Mouse (Mus musculus): ENCODE results near the gene Fank1. TPM values are rescaled to one million over a fixed set of nuclear protein-coding genes. Genes with fewer than 3 reads are reported as not detected.

Fank1 gene
- total RNA-seq, 2 experiments from 2014 or later: not detected

GRCm38 (mm10) chr7:133888926-133889920 lies 112.6 kb downstream of the Fank1 start:
- ATAC-seq (ENCODE audit: poor library complexity, severe bottlenecking): no peak

GRCm38 (mm10) chr7:133889986-133890385 lies 113.3 kb downstream of the Fank1 start:
- ATAC-seq (ENCODE audit: poor library complexity, severe bottlenecking): no peak

- ATAC-seq (ENCODE audit: poor library complexity, severe bottlenecking): no peak
Observed at GRCm38 (mm10) chr7:133891298-133891697, 114.6 kb downstream of the Fank1 start.

- ATAC-seq (ENCODE audit: poor library complexity, severe bottlenecking): no peak
Observed at GRCm38 (mm10) chr7:133891796-133892195, 115.1 kb downstream of the Fank1 start.

GRCm38 (mm10) chr7:133899391-133899790 lies 122.7 kb downstream of the Fank1 start:
- ATAC-seq (ENCODE audit: poor library complexity, severe bottlenecking): no peak

- no peak for ATAC-seq (ENCODE audit: poor library complexity, severe bottlenecking)
Observed at GRCm38 (mm10) chr7:133908966-133909365, 132.3 kb downstream of the Fank1 start.

- ATAC-seq (ENCODE audit: poor library complexity, severe bottlenecking): no peak
Observed at GRCm38 (mm10) chr7:133909833-133910375, 133.2 kb downstream of the Fank1 start.

- ATAC-seq (ENCODE audit: poor library complexity, severe bottlenecking): no peak
Observed at GRCm38 (mm10) chr7:133911881-133912280, 135.2 kb downstream of the Fank1 start.

GRCm38 (mm10) chr7:133916230-133916629 lies 139.6 kb downstream of the Fank1 start:
- ATAC-seq (ENCODE audit: poor library complexity, severe bottlenecking): no peak

GRCm38 (mm10) chr7:133919306-133919705 lies 142.6 kb downstream of the Fank1 start:
- ATAC-seq (ENCODE audit: poor library complexity, severe bottlenecking): no peak

GRCm38 (mm10) chr7:133919918-133920317 lies 143.3 kb downstream of the Fank1 start:
- peak; percentile 79 for ATAC-seq (ENCODE audit: poor library complexity, severe bottlenecking)

GRCm38 (mm10) chr7:133920724-133921123 lies 144.1 kb downstream of the Fank1 start:
- no peak for ATAC-seq (ENCODE audit: poor library complexity, severe bottlenecking)

GRCm38 (mm10) chr7:133921291-133921690 lies 144.6 kb downstream of the Fank1 start:
- no peak for ATAC-seq (ENCODE audit: poor library complexity, severe bottlenecking)

- no peak for ATAC-seq (ENCODE audit: poor library complexity, severe bottlenecking)
Observed at GRCm38 (mm10) chr7:133923994-133924393, 147.3 kb downstream of the Fank1 start.

- ATAC-seq (ENCODE audit: poor library complexity, severe bottlenecking): no peak
Observed at GRCm38 (mm10) chr7:133925771-133926170, 149.1 kb downstream of the Fank1 start.

- ATAC-seq (ENCODE audit: poor library complexity, severe bottlenecking): no peak
Observed at GRCm38 (mm10) chr7:133928981-133929380, 152.3 kb downstream of the Fank1 start.

Other genes with a start within 250 kb of the Fank1 start
- not detected in 2 replicates for gene Tex36, start 174.7 kb upstream of the Fank1 start, total RNA-seq (2015)
- gene Tex36, start 174.7 kb upstream of the Fank1 start, total RNA-seq (2017): not detected in 2 replicates
- 10.3 and 10.5 TPM in 2 replicates for gene Edrf1, start 139.3 kb upstream of the Fank1 start, total RNA-seq (2015)
- gene Edrf1, start 139.3 kb upstream of the Fank1 start, total RNA-seq (2017): 14.6 and 24.0 TPM in 2 replicates
- gene Mmp21, start 96.8 kb upstream of the Fank1 start, total RNA-seq (2015): not detected in 2 replicates
- gene Mmp21, start 96.8 kb upstream of the Fank1 start, total RNA-seq (2017): not detected in 2 replicates
- gene Bccip, start 67.5 kb upstream of the Fank1 start, total RNA-seq (2015): 59.0 and 61.6 TPM in 2 replicates
- gene Bccip, start 67.5 kb upstream of the Fank1 start, total RNA-seq (2017): 66.8 and 70.6 TPM in 2 replicates
- gene Uros, start 66.8 kb upstream of the Fank1 start, total RNA-seq (2015): 9.0 and 14.0 TPM in 2 replicates
- gene Uros, start 66.8 kb upstream of the Fank1 start, total RNA-seq (2017): 13.1 and 14.3 TPM in 2 replicates
- 4.0 and 7.0 TPM in 2 replicates for gene Dhx32, start 5.9 kb downstream of the Fank1 start, total RNA-seq (2015)
- 17.7 and 25.4 TPM in 2 replicates for gene Dhx32, start 5.9 kb downstream of the Fank1 start, total RNA-seq (2017)